Mouse (Mus musculus) forebrain, embryonic 13.5 days (tissue): ENCODE data around the gene Map3k13. TPM values are rescaled to one million over a fixed set of nuclear protein-coding genes. Genes with fewer than 3 reads are reported as not detected.
"Not testable (repeated sequence)": the region's sequence is repeated elsewhere in the genome, so short reads cannot be mapped to it uniquely, and the experiment has no call there.

ENCODE experiments used
- ATAC-seq: fragments of 200-750 bp; cut with Nextera tagmentation; 2 replicates; pipeline ENCODE4 v1.8.0; 2017
- H3K27ac ChIP-seq: fragments of 300-500 bp; sonication (generic); 2 replicates; pipeline ENCODE4 v1.5.1; 2015; ENCODE audit warnings: inconsistent platforms, mild to moderate bottlenecking, moderate library complexity
- H3K27me3 ChIP-seq: fragments of 300-500 bp; sonication (generic); 2 replicates; pipeline ENCODE4 v1.6.1; 2015; ENCODE audit warnings: mild to moderate bottlenecking, inconsistent platforms
- H3K36me3 ChIP-seq: fragments of 300-500 bp; sonication (generic); 2 replicates; pipeline ENCODE4 v1.6.1; 2015; ENCODE audit warnings: mild to moderate bottlenecking, inconsistent platforms; ENCODE audit not compliant: poor library complexity, severe bottlenecking
- H3K4me1 ChIP-seq: fragments of 300-500 bp; sonication (generic); 2 replicates; pipeline ENCODE4 v1.6.1; 2015; ENCODE audit warnings: inconsistent platforms
- H3K4me2 ChIP-seq: fragments of 300-500 bp; sonication (generic); 2 replicates; pipeline ENCODE4 v1.6.1; 2015; ENCODE audit warnings: inconsistent platforms, mild to moderate bottlenecking, moderate library complexity
- H3K4me3 ChIP-seq: fragments of 300-500 bp; sonication (generic); 2 replicates; pipeline ENCODE4 v1.5.1; 2015; ENCODE audit warnings: mild to moderate bottlenecking, inconsistent platforms
- H3K9ac ChIP-seq: fragments of 300-500 bp; sonication (generic); 2 replicates; pipeline ENCODE4 v1.6.1; 2015; ENCODE audit warnings: mild to moderate bottlenecking, inconsistent platforms
- H3K9me3 ChIP-seq: fragments of 300-500 bp; sonication (generic); replicated peaks from 2 replicates; pipeline ENCODE4 v1.6.1; 2016; ENCODE audit warnings: inconsistent platforms
- WGBS: fragments of 180-500 bp; shearing (Covaris S2); methylation state at CpG from one replicate; pipeline ENCODE4 v1.1.7; 2015; 5-methylcytosine and 5-hydroxymethylcytosine counted together
- polyA plus RNA-seq: library from polyadenylated mRNA; unstranded; fragments of >200 nt; fragmentation: Nextera tagmentation; extraction: Ambion mirVana; gene quantifications from 2 replicates; pipeline ENCODE4 v1.2.1, GENCODE M21; 2015

Map3k13 gene
- polyA plus RNA-seq, 1 experiment from 2014 or later = 4.3 TPM

DNA sequence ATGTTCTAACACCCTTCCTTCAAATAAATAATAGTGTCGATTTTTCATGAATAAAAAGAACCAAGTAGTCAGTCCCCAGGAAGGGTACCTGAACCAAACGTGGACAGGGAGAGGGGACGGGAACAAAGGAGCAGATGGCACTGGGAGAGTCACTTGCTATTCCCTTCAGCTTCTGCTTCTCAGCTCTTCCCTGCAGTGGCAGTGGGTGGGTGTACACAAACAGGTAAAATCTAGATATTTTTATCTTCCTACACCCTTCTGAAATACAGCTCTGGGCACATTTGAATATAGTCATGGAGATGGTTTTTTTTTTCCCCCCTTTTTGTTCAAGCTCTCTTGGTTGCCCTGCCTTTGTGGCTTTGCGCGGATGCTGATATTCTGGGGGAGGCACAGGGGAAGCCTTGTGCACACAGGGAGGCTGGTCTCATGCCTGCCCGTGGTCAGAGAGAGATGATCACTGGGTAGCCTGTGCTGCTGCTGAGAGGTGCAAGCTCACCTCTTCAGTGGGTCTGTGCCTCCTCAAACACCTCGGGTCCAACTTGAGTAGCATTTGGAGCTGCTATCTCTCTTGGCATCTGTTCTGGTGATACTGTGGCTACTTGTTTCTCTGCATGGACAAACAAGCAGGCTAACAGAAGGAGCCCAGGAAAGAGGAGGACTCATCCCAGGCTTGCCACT is 87.6 kb downstream of the Map3k13 start:
- Histone ChIP-seq H3K4me3 (no peak overlapping the region), H3K36me3 (no peaks in the 10 kb centered on the region), H3K27ac (peak overlapping the region; percentile 92), H3K27me3 (no peaks in the 10 kb centered on the region), H3K9ac (0 out of 2 replicates have a peak overlapping the region, but pooled peaks have one; percentile 43), H3K9me3 (no peaks in the 10 kb centered on the region), H3K4me1 (peaks cover 34% of the 10 kb centered on the region), H3K4me2 (peak overlapping the region; percentile 39; the same call in 1 of the 2 replicates)
- peak; percentile 67 for ATAC-seq
- WGBS = 51% methylated on average over 7 of the region's 7 CpGs

DNA sequence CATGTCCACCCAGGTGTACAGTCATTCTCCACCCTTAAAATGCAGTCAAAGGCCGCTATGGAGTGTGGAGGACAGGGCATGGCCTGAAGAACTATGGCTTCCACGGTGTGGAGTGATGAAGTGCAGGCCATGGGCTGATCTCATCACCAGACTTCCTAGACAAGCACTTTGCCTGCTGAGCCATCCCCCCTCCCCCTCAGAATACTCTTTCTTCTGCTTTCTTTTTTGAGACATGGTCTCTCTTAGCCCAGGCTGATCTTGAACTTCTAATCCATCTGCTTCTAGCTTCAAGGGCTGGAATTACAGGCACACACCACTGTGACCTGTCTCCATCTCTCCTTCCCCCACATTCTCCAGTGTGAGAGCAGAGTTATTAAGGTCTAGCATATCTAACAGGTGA is 93.5 kb downstream of the Map3k13 start:
- no peak overlapping the region for H3K4me2 ChIP-seq
- no peak for ATAC-seq
- H3K36me3 ChIP-seq = peaks cover 9% of the 10 kb centered on the region
- H3K4me3 ChIP-seq = no peak overlapping the region
- 94% methylated on average over 2 of the region's 2 CpGs for WGBS
- H3K9me3 ChIP-seq = no peaks in the 10 kb centered on the region
- H3K27me3 ChIP-seq = no peaks in the 10 kb centered on the region
- no peak overlapping the region for H3K27ac ChIP-seq
- H3K9ac ChIP-seq = no peak overlapping the region
- H3K4me1 ChIP-seq = peaks cover 10% of the 10 kb centered on the region; the same call in 1 of the 2 replicates

DNA sequence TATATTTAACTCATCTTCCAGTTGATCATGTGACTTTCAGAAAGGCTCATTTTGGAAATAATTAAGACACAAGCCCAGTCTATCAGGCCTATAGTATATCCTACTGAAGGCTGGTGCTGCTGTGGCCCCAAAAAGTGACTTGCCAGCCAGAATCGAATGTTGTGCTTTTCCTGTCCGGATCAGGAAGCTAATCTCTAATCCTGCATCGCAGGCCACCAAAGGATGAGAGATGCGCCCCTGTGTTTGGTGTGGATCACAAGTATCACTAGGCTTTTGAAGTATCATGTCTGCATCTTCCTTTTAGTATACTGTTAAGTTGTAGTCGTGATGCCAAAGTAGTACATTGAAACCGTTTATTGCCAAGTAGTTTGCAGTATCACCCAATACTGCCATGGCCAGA is 99.7 kb downstream of the Map3k13 start:
- Histone ChIP-seq H3K36me3 (peaks cover 9% of the 10 kb centered on the region), H3K9me3 (no peaks in the 10 kb centered on the region), H3K9ac (no peak overlapping the region), H3K27ac (no peak overlapping the region), H3K4me1 (no peaks in the 10 kb centered on the region), H3K4me2 (no peak overlapping the region), H3K4me3 (no peak overlapping the region), H3K27me3 (no peaks in the 10 kb centered on the region)
- ATAC-seq = no peak
- WGBS = 88% methylated on average over 6 of the region's 6 CpGs

DNA sequence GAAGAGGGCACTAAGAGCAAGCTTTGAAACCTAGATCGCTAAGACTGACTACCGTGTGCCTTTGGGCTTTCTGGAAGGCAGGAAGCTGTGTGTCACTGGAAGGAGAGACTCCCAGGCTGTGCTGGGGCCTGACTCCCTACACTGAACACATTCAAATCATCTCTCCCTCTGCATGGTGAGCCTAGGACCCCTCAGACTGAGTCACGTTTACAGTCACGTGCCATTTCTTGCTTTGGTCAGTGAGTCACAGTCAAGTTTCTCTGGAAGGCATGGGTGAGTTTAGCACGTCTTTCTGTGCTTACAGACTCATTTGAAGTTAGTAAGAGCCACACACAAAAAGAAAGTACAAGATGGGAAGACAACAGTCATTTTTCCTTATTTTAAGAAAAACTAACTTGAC is 107.1 kb downstream of the Map3k13 start:
- Histone ChIP-seq H3K27me3 (no peaks in the 10 kb centered on the region), H3K4me3 (no peak overlapping the region), H3K4me1 (no peaks in the 10 kb centered on the region), H3K27ac (no peak overlapping the region), H3K9ac (no peak overlapping the region), H3K4me2 (no peak overlapping the region), H3K9me3 (no peaks in the 10 kb centered on the region), H3K36me3 (peaks cover 12% of the 10 kb centered on the region)
- 88% methylated on average over 5 of the region's 5 CpGs for WGBS
- ATAC-seq = no peak

DNA sequence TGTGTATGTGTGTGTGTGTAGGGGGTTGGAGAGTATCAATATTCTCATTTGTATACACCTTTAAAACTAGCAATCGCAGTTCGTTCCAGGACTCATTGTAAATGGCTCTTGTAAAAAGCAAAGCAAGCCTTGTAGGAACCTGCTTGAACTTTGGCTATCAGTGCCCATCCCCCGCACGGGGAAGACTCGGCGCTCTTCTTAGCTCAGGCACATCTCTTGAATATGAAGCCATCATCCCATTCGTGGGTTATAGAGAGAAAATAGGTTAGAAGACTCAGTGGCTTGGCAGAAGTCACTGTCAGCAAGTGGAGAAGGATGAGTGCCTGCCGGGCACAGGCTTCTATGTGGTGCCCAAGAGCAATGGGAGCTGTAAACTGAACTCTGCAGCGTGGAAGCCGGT is 110.5 kb downstream of the Map3k13 start:
- Histone ChIP-seq H3K4me1 (no peaks in the 10 kb centered on the region), H3K36me3 (peaks cover 35% of the 10 kb centered on the region), H3K9me3 (no peaks in the 10 kb centered on the region), H3K4me2 (no peak overlapping the region), H3K27ac (no peak overlapping the region), H3K27me3 (no peaks in the 10 kb centered on the region), H3K4me3 (no peak overlapping the region), H3K9ac (no peak overlapping the region)
- ATAC-seq = no peak
- WGBS = 89% methylated on average over 10 of the region's 10 CpGs

DNA sequence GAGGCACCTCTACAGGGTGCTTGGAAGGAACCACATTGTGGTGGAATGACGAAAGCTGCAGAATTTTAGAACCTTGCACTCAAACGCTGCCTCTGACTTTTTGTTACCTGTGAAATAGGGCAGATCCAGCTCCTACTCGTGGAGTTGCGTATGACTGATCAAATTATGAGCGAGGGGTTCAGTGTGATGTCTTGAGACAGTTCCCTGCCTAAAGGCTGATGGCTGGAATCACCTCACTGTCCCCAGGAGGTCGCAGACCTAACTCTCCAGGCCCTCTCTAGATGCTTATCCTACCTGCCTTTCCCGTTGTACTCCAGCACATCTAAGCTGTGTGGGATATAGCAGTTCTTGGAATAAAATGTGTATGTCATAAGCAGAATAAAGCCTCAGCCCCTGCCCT is 111.8 kb downstream of the Map3k13 start:
- no peak overlapping the region for H3K4me3 ChIP-seq
- H3K9ac ChIP-seq = no peak overlapping the region
- H3K9me3 ChIP-seq = no peaks in the 10 kb centered on the region
- H3K27me3 ChIP-seq = no peaks in the 10 kb centered on the region
- no peak for ATAC-seq
- 93% methylated on average over 7 of the region's 7 CpGs for WGBS
- H3K27ac ChIP-seq = no peak overlapping the region
- H3K4me2 ChIP-seq = no peak overlapping the region
- H3K36me3 ChIP-seq = peaks cover 45% of the 10 kb centered on the region
- no peaks in the 10 kb centered on the region for H3K4me1 ChIP-seq

DNA sequence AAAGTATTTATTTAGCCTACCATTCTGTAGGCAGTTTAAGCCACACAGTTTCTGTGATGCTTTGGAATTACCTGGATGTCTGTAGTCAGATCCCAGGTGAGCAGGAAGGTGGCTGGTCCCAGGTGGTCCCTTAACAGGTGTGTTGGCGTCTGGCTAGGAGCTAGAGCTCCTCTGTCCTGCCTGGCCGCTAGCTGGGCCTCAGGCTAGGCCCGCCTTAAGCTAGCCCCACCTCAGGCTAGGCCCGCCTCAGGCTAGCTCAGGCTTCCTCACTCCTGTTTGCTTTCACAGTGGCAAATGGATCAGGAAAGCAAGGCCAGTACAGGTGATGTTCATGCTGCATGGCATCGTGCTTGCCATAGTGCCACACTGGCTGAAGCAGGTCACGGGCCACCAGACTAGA is 112.8 kb downstream of the Map3k13 start:
- ATAC-seq = no peak
- H3K27ac ChIP-seq = no peak overlapping the region
- H3K9ac ChIP-seq = no peak overlapping the region
- no peaks in the 10 kb centered on the region for H3K4me1 ChIP-seq
- peaks cover 54% of the 10 kb centered on the region for H3K36me3 ChIP-seq
- no peak overlapping the region for H3K4me2 ChIP-seq
- H3K4me3 ChIP-seq = no peak overlapping the region
- WGBS = 92% methylated on average over 6 of the region's 6 CpGs
- no peaks in the 10 kb centered on the region for H3K9me3 ChIP-seq
- no peaks in the 10 kb centered on the region for H3K27me3 ChIP-seq

DNA sequence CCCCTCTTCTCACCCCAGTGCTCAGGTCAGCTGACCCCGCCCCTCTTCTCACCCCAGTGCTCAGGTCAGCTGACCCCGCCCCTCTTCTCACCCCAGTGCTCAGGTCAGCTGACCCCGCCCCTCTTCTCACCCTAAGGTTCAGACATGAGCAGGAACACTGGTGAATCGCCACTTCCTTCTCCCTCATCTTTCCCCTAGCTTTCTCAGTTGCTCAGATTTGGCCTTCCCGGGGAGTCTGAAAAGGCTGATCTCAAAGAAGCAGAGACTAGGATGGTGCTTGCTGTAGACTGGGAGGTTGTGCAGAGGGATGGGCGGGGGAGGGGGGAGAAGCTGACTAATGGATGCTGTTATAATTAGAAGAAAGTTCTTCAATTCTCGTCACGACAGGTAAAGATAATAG is 114.8 kb downstream of the Map3k13 start:
- H3K4me1 ChIP-seq, H3K9me3 ChIP-seq, H3K27ac ChIP-seq, H3K27me3 ChIP-seq, H3K4me3 ChIP-seq, ATAC-seq, H3K4me2 ChIP-seq, H3K9ac ChIP-seq: not testable (repeated sequence)
- H3K36me3 ChIP-seq = peaks cover 63% of the 10 kb centered on the region
- WGBS = 31% methylated on average over 7 of the region's 8 CpGs

DNA sequence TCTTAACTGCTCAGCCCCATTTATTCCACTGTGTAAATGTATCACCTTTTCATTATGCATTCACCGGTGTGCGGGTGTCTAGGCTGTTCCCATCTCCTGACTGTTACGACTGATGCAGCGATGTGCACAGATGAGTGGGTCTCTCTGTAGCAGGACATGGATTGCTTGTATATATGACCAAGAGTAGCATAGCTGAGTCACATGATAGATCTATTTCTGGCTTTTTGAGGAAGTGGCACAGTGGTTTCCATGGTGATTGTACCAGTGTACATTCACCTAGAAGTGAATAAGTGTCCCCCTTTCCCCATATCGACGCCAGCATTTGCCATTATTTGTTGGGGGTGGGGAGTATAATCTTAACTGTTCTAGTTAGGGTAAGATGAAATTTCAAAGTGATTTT is 119.2 kb downstream of the Map3k13 start:
- no peak overlapping the region for H3K27ac ChIP-seq
- WGBS = 88% methylated on average over 6 of the region's 6 CpGs
- H3K36me3 ChIP-seq = peaks cover 73% of the 10 kb centered on the region

DNA sequence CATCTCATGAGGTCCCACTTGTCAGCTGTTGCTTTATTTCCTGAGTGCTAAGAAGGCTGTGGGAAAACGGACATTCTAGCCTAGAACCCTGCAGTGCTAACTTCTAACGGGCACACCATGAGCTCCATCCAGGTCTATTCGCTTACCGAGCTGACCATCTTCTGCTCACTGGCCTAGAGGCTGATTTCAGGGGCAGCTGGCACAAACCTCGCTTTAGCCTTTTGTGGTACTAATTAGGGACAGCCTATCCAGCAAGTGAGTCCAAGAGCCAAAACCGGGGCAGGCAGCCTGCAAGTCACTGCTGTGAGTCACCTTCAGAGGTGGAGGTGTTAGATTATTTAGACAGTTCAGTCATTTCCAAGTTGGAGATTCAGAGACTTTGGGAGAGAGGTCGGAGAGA is 122.5 kb downstream of the Map3k13 start:
- Histone ChIP-seq H3K4me1 (no peaks in the 10 kb centered on the region), H3K4me3 (no peak overlapping the region), H3K9ac (no peak overlapping the region), H3K4me2 (no peak overlapping the region), H3K27ac (no peak overlapping the region), H3K36me3 (peaks cover 72% of the 10 kb centered on the region), H3K27me3 (no peaks in the 10 kb centered on the region), H3K9me3 (no peaks in the 10 kb centered on the region)
- 63% methylated on average over 7 of the region's 7 CpGs for WGBS
- ATAC-seq = no peak

More for the DNA sequence above, 119.2 kb downstream of the Map3k13 start:
- no peak overlapping the region for H3K9ac ChIP-seq
- H3K9me3 ChIP-seq = no peaks in the 10 kb centered on the region
- no peak overlapping the region for H3K4me2 ChIP-seq
- H3K4me3 ChIP-seq = no peak overlapping the region
- H3K27me3 ChIP-seq = no peaks in the 10 kb centered on the region
- no peaks in the 10 kb centered on the region for H3K4me1 ChIP-seq
- ATAC-seq = 0 out of 2 replicates have a peak, but pooled peaks have one; percentile 19

DNA sequence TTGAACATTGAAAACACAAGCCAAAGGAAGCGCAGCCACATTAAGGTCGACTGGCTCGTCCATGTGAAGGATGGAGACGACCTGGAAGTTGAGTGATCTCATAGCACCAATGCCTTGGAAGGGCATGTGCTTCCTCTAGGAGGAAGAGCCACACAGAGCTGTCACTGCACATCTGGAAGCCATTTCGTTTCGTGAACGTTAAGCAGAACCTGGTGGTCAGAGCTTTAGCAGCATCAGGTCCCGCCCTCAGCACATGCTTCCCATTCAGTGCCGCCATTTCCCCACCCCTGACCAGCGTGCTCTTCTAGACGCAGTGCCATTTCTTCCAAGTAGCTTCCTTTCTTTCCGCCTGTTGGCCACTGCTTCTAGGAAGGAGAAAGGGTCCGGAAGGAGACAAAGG is 134.3 kb downstream of the Map3k13 start:
- H3K36me3 ChIP-seq = peaks cover 67% of the 10 kb centered on the region
- H3K27ac ChIP-seq = no peak overlapping the region
- H3K27me3 ChIP-seq = no peaks in the 10 kb centered on the region
- no peak overlapping the region for H3K4me3 ChIP-seq
- no peaks in the 10 kb centered on the region for H3K9me3 ChIP-seq
- no peak overlapping the region for H3K4me2 ChIP-seq
- 87% methylated on average over 13 of the region's 13 CpGs for WGBS
- H3K9ac ChIP-seq = no peak overlapping the region
- no peak for ATAC-seq
- no peaks in the 10 kb centered on the region for H3K4me1 ChIP-seq

DNA sequence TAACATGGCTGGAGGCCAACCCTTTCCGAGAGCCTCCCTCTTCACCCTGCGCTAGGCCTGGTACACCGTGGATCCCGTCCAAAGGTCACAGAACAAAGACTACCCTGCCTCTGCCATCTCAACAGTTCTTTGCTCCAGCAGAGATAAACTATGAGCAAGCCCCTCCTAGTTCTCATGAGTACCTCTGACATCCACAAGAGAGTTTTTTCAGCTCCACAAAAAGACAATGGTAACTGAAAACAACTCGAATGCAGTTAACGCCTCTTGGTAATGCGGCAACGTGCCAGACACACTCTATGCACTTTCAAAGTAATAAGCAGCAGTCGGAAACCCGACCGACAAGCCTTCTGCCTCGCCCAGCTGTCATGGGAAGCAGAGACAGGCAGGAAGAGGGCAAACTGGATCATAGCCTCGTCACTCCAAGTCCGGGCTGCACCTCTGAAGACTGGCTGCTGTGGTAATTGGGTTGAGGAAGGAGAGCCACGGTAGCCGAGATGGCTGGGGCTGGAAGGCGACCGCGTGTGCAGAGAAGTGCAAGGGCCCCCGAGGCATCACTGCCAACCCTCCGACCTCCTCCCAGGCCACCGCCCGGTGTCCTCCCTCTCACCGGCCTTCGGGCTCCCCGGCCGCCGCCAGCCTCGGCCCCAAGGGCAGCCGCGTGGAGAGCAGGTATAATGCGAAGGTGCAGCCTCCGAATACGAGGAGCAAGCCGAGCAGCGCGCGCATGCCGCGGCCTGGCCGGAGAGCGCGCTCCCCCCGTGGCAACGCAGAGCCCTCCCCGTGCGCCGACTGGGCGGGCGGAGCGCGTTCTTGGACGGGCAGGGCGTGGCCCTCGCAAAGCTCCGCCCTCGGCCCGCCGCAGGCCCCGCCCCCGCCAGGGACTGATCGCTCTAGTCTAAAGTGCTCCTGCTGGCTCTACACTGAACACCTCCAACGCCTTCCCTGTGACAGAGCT is 152.9 kb downstream of the Map3k13 start, which contains the start of gene Tmem41a:
Gene Tmem41a (minus strand): TSS at position 792 of the 955 bp plus-strand sequence.
- Histone ChIP-seq H3K27ac (peak within 1 kb of the TSS; percentile 70), H3K9me3 (no peaks in the 10 kb centered on the region; the same call in 1 of the 2 replicates), H3K4me3 (peak within 1 kb of the TSS; percentile 72), H3K27me3 (no peaks in the 10 kb centered on the region), H3K4me1 (peaks cover 15% of the 10 kb centered on the region; the same call in 1 of the 2 replicates), H3K36me3 (no peaks in the 10 kb centered on the region), H3K9ac (peak within 1 kb of the TSS; percentile 75), H3K4me2 (peak within 1 kb of the TSS; percentile 86)
- peak; percentile 98 for ATAC-seq
- 2% methylated on average over 53 of the region's 63 CpGs for WGBS
